Mouse (Mus musculus): ENCODE data around the gene Olfr803. TPM values are rescaled to one million over a fixed set of nuclear protein-coding genes. Genes with fewer than 3 reads are reported as not detected.

Olfr803 gene
- not detected for polyA plus RNA-seq (2017; shearing (Covaris generic))

DNA sequence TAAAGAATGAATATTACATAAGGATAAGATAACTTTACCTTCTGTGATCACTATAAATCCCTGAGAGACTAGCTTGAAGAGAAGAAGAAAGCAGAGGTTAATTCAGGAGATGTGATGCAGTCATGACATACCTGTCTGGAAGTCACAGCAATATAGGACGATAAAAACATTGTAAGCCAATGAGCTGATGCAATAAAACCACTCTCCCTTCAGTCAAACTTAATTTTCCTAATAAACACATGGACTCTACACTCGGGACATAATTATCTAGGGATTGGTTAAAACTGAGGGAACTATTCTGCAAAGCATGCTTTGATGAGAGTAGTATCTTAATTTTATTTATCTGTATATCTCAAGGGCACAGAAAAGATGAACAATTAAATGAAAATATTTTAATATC, at the start of gene Olfr803:
Gene Olfr803 (minus strand): TSS at position 101 of the 400 bp plus-strand sequence.

DNA sequence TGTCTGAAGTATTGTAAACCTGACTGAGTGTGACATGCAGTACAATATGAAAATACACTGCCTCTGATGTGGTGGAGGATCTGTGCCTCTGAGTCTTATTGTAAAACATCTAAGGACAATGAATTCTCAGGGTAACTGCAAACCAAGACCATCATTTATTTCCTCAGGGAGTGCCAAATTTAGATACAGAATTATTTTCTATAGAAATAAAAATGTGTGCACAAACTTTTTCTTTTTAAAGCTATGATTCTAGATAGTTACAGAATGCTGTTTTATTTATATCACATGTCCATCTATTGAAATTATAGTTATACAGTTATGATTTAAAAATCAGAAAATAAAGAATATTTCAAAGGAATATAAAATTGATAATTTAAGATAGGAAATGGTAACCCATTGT, 47.7 kb upstream of the Olfr803 start, which contains the start of gene Olfr806:
Gene Olfr806 (minus strand): TSS at position 101 of the 400 bp plus-strand sequence.

DNA sequence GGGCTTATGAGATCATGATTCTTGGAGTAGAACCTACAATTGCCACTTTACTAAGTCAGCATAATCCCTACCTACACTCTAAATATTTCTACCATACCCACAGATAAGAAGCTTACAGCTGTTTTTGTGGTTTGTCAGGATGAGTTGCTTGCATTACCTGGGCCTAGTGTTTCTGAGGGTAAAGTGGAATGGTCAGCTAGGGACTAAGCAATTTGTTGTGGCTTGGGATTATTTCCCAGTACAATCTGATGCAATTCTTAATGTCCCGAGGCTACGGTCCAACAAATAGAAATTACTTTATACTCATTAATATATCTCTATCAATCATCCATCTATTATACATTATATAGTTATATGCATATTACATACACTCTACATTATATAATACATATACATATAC, 35.2 kb upstream of the Olfr803 start, which contains the start of gene Olfr805:
Gene Olfr805 (minus strand): TSS at position 101 of the 400 bp plus-strand sequence.

DNA sequence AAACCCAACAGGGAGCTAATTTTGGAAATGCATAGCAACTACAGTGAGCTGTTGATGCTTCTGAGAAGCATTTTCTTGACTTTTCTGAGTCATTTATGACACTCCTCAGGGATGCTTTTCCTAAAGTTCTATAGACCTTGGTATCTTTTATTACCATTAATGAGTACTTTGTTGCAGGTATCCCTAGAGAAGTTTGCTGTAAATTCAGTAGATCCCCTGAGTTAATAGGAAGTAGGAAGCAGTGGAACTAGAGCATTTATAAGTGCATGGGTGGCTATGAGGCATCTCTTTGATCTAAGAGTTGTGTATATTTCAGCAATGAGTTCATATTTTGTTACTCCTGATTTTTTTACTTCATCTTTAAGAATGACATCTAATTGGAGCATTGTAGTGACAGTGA, 8.8 kb upstream of the Olfr803 start, which contains the start of gene Olfr804:
Gene Olfr804 (plus strand): TSS at position 301 of the 400 bp plus-strand sequence.

DNA sequence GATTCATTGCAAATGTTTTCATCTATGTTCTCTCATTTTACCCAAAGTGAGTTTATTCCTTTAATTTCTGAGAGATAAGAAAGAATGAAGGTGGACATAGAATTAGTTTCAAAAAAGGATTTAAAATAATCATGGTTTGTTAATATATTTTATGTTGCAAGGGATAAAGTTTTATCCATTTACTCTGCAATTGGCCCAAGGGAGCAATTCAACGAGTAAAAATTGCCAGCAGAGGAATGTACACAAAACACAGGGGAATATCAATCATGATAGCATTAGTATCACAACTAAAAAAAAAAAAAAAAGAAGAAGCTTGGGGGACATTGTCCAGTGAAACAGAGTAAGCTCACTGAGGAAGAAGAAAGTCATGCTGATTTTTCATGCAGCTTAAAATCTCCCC, 6.0 kb downstream of the Olfr803 start, which contains the start of gene Olfr802:
Gene Olfr802 (minus strand): TSS at position 101 of the 400 bp plus-strand sequence.

DNA sequence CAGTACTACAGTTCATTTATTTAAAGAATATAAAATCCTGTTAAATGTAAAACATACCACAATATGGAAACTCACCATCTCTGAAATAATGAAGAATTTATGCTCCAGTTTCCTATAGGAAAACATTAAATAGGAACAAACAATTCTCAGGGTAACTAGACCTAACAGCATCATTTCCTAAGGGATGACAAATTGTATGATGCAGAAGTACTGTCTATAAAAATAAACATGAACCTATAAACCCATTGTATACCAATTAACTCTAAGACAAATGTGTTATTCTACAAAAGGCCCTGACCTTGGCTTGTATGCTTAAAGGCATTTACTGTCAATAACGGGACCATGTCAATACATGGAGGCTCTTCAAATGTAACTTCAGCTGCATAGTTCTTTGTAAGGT, 20.3 kb downstream of the Olfr803 start, which contains the start of gene Olfr801:
Gene Olfr801 (minus strand): TSS at position 101 of the 400 bp plus-strand sequence.

DNA sequence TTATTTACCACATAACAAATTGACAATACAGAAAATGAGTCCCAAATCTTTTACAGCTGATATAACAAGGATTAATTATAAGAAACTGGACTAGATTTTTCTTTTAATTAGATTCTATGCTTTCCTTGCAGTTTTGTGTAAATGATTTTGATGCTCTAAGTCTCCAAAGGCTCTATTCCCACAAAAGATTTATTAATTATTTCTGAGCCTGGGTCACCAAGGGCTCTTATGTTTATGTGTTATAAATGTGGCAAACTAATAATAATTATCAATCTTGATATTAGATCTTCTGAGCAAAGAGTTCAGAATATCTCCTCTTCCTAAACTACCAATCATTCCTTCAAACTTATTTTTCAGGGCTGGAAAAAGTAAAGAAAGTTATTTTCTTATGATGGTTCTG, 36.7 kb downstream of the Olfr803 start, which contains the start of gene Olfr800:
Gene Olfr800 (plus strand): TSS at position 301 of the 400 bp plus-strand sequence.

Other genes with a start within 250 kb of the Olfr803 start
- 1 to 10 TPM in 1 of 2 experiments, under 1 TPM in 1; 0.14 to 1.8 TPM for gene Olfr787, start 232.4 kb downstream of the Olfr803 start, polyA plus RNA-seq (2017; shearing (Covaris generic))
- gene Olfr788, start 223.3 kb downstream of the Olfr803 start, polyA plus RNA-seq (2017; shearing (Covaris generic)) = under 1 TPM in 1 of 2 experiments, not detected in 1; 0.04 TPM
- under 1 TPM in 1 of 2 experiments, not detected in 1; 0.06 TPM for gene Olfr789, start 209.5 kb downstream of the Olfr803 start, polyA plus RNA-seq (2017; shearing (Covaris generic))
- gene Olfr790, start 195.8 kb downstream of the Olfr803 start, polyA plus RNA-seq (2017; shearing (Covaris generic)) = not detected
- under 1 TPM in 1 of 2 experiments, not detected in 1; 0.48 TPM for gene Olfr791, start 172.5 kb downstream of the Olfr803 start, polyA plus RNA-seq (2017; shearing (Covaris generic))
- gene Olfr792, start 155.1 kb downstream of the Olfr803 start, polyA plus RNA-seq (2017; shearing (Covaris generic)) = under 1 TPM in 1 of 2 experiments, not detected in 1; 0.31 TPM
- not detected for gene Olfr794, start 126.6 kb downstream of the Olfr803 start, polyA plus RNA-seq (2017; shearing (Covaris generic))
- gene Olfr796, start 81.7 kb downstream of the Olfr803 start, polyA plus RNA-seq (2017; shearing (Covaris generic)) = not detected
- gene Olfr798, start 66.4 kb downstream of the Olfr803 start, polyA plus RNA-seq (2017; shearing (Covaris generic)) = 1 to 10 TPM in 1 of 2 experiments, under 1 TPM in 1; 0.13 to 1.1 TPM
- under 1 TPM in 1 of 2 experiments, not detected in 1; 0.43 TPM for gene Olfr799, start 56.8 kb downstream of the Olfr803 start, polyA plus RNA-seq (2017; shearing (Covaris generic))
- gene Olfr800, start 36.6 kb downstream of the Olfr803 start, polyA plus RNA-seq (2017; shearing (Covaris generic)) = not detected
- gene Olfr801, start 20.4 kb downstream of the Olfr803 start, polyA plus RNA-seq (2017; shearing (Covaris generic)) = 1 to 10 TPM in 1 of 2 experiments, under 1 TPM in 1; 0.27 to 2.8 TPM
- under 1 TPM in 1 of 2 experiments, not detected in 1; 0.13 TPM for gene Olfr802, start 6.1 kb downstream of the Olfr803 start, polyA plus RNA-seq (2017; shearing (Covaris generic))
- gene Olfr804, start 8.9 kb upstream of the Olfr803 start, polyA plus RNA-seq (2017; shearing (Covaris generic)) = under 1 TPM; 0.02 to 0.07 TPM
- gene Olfr805, start 35.1 kb upstream of the Olfr803 start, polyA plus RNA-seq (2017; shearing (Covaris generic)) = not detected
- not detected for gene Olfr806, start 47.6 kb upstream of the Olfr803 start, polyA plus RNA-seq (2017; shearing (Covaris generic))
- gene Olfr807, start 63.5 kb upstream of the Olfr803 start, polyA plus RNA-seq (2017; shearing (Covaris generic)) = under 1 TPM in 1 of 2 experiments, not detected in 1; 0.82 TPM
- not detected for gene Olfr808, start 71.2 kb upstream of the Olfr803 start, polyA plus RNA-seq (2017; shearing (Covaris generic))
- under 1 TPM; 0.07 to 0.22 TPM for gene Olfr809, start 80.4 kb upstream of the Olfr803 start, polyA plus RNA-seq (2017; shearing (Covaris generic))
- not detected for gene Olfr810, start 100.6 kb upstream of the Olfr803 start, polyA plus RNA-seq (2017; shearing (Covaris generic))
- gene Olfr811, start 110.1 kb upstream of the Olfr803 start, polyA plus RNA-seq (2017; shearing (Covaris generic)) = not detected
- 1 to 10 TPM in 1 of 2 experiments, under 1 TPM in 1; 0.20 to 1.2 TPM for gene Olfr812, start 151.8 kb upstream of the Olfr803 start, polyA plus RNA-seq (2017; shearing (Covaris generic))
- not detected for gene Olfr813, start 161.1 kb upstream of the Olfr803 start, polyA plus RNA-seq (2017; shearing (Covaris generic))
- gene Olfr814, start 185.6 kb upstream of the Olfr803 start, polyA plus RNA-seq (2017; shearing (Covaris generic)) = under 1 TPM in 1 of 2 experiments, not detected in 1; 0.91 TPM
- 1 to 10 TPM in 1 of 2 experiments, under 1 TPM in 1; 0.18 to 1.8 TPM for gene Olfr815, start 211.6 kb upstream of the Olfr803 start, polyA plus RNA-seq (2017; shearing (Covaris generic))
- 1 to 10 TPM in 1 of 2 experiments, under 1 TPM in 1; 0.37 to 1.4 TPM for gene Olfr816, start 221.3 kb upstream of the Olfr803 start, polyA plus RNA-seq (2017; shearing (Covaris generic))

Data from inflammation-experienced regulatory T-cells (primary cell).